ENCODE assay signal across 7 mouse cellular contexts in the genomic region with DNA sequence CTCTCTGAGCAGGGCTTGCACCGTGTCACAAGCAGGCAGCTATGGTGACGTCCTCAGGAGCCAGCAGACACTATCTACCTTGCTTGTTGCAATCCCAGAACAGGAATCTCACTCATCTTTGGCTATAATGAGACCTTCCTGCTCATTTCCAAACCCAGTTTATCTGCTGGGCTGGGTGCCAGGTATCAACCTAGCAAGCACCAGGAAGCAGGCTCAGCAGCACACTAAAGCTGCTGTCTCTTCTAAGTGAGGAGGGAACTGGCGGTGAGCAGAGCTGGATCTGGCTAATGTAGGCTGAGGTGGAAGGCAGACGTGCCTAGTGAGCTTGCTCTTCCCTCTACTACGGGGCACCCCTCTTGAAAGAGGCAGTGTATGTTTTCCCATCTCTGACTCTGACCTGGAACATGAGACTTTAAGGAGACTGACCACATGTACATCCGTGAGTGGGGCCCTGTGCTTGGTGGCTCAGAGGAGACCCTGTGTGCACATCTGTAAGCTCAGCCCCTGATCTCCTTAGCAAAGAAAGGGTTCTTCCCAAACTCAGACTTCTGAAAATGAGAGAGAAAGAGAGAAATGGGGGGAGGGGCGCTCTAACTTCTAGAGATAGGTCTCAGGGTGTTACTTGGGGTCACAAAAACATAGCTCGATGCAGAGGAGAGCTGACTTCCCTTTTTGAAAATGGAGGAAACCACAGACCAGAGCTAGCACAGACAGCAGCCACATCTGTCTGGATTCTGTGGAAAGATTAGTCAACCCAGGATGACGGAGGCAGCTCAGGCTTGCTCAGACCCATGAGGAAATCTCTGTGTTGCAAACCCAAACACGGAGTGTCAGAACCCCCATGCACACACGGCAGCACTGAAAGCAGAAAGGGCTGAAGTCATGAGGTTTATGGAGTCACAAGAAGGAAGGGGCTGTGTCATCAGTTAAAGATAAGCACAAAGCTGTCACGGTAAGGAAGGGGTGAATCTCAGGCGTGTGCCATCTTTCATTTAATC.
DNase-seq lines count a peak whose midpoint lies in the region; ATAC-seq and TF ChIP-seq lines count a peak whose summit lies in the region.

No protein-coding gene starts in this region.

- intact Hi-C loops in left cerebral cortex, postnatal 4 days (cut with DNase I) = no loop called here

- peaks cover 8% of the 10 kb centered on the region for H3K4me1 ChIP-seq in bone marrow, adult 2 months (ENCODE audit: control insufficient read depth, insufficient read depth, low read length)
- H3K4me1 ChIP-seq in hindbrain, embryonic 16.5 days (ENCODE audit: control insufficient read depth, insufficient read depth, low read depth, low read length) = no peaks in the 10 kb centered on the region; the same call in 1 of the 2 replicates
- no peaks in the 10 kb centered on the region for H3K4me1 ChIP-seq in midbrain, embryonic 14.5 days (ENCODE audit: control insufficient read depth, insufficient read depth, low read length)

- no peak overlapping the region for H3K4me3 ChIP-seq in bone marrow, adult 2 months (replicated peaks; ENCODE audit: control insufficient read depth, low read depth, low read length)
- H3K4me3 ChIP-seq in hindbrain, embryonic 16.5 days (ENCODE audit: low read length) = no peak overlapping the region
- H3K4me3 ChIP-seq in midbrain, embryonic 14.5 days (replicated peaks; ENCODE audit: low read depth, low read length) = no peak overlapping the region

- H3K36me3 ChIP-seq in hindbrain, embryonic 16.5 days (ENCODE audit: control insufficient read depth, insufficient read depth, low read length) = no peaks in the 10 kb centered on the region
- no peaks in the 10 kb centered on the region for H3K36me3 ChIP-seq in midbrain, embryonic 14.5 days (ENCODE audit: control insufficient read depth, insufficient read depth, low read length)

- no peak for TF ChIP-seq CTCF in bone marrow, adult 2 months (IDR thresholded peaks at IDR 0.05; ENCODE audit: control insufficient read depth, insufficient read depth, low read length)

- WGBS in bone marrow, adult 2 months = 10% methylated on average over 13 of the region's 13 CpGs
- WGBS in hindbrain, embryonic 16.5 days = 78% methylated on average over 13 of the region's 13 CpGs
- 87% methylated on average over 13 of the region's 13 CpGs for WGBS in midbrain, embryonic 14.5 days

- no peak for ATAC-seq in hindbrain, embryonic 16.5 days
- no peak for ATAC-seq in midbrain, embryonic 14.5 days (ENCODE audit: low FRiP score, low TSS enrichment)

- DNase-seq in left cerebral cortex, adult 11 months (ENCODE audit: low spot score) = peak; percentile 29
- DNase-seq in left cerebral cortex, postnatal 4 days = no peak
- peak; percentile 97 for DNase-seq in induced T-regulatory cell, adult 2 months (ENCODE audit: low read depth)
- DNase-seq in natural killer cell, adult 2 months (ENCODE audit: low spot score in 2 of 2) = peak; percentile 69 to 81
- no peak for DNase-seq in midbrain, embryonic 14.5 days

- H3K27ac ChIP-seq in bone marrow, adult 2 months (ENCODE audit: control insufficient read depth, insufficient read depth, low read depth, low read length, poor library complexity) = peak overlapping the region; percentile 53
- H3K27ac ChIP-seq in hindbrain, embryonic 16.5 days (ENCODE audit: low read depth, low read length) = no peak overlapping the region
- no peak overlapping the region for H3K27ac ChIP-seq in midbrain, embryonic 14.5 days (replicated peaks; ENCODE audit: low read depth, low read length)

- H3K9me3 ChIP-seq in hindbrain, embryonic 16.5 days (ENCODE audit: control insufficient read depth, low read length) = no peaks in the 10 kb centered on the region
- no peaks in the 10 kb centered on the region for H3K9me3 ChIP-seq in midbrain, embryonic 14.5 days (ENCODE audit: control insufficient read depth, low read length)

- no peaks in the 10 kb centered on the region for H3K27me3 ChIP-seq in hindbrain, embryonic 16.5 days (replicated peaks; ENCODE audit: control insufficient read depth, insufficient read depth, low read length)
- no peaks in the 10 kb centered on the region for H3K27me3 ChIP-seq in midbrain, embryonic 14.5 days (ENCODE audit: control insufficient read depth, insufficient read depth, low read length)

- no peak overlapping the region for H3K9ac ChIP-seq in hindbrain, embryonic 16.5 days (ENCODE audit: low read depth, low read length)
- no peak overlapping the region for H3K9ac ChIP-seq in midbrain, embryonic 14.5 days (replicated peaks; ENCODE audit: low read length)

- no peak overlapping the region for H3K4me2 ChIP-seq in hindbrain, embryonic 16.5 days (ENCODE audit: low read length)
- H3K4me2 ChIP-seq in midbrain, embryonic 14.5 days (ENCODE audit: low read length) = no peak overlapping the region

- no peak for TF ChIP-seq POLR2A in bone marrow, adult 2 months (IDR thresholded peaks at IDR 0.05; ENCODE audit: borderline replicate concordance, control insufficient read depth, low read depth, low read length)

Comparison
In these comparisons a context has a peak if more than half of its experiments do, and no peak if none do; other contexts are left out.
1. DNase-seq: peak in left cerebral cortex, adult 11 months (single experiment), induced T-regulatory cell, adult 2 months (single experiment) and natural killer cell, adult 2 months (2 of 2); none in left cerebral cortex, postnatal 4 days (single experiment) and midbrain, embryonic 14.5 days (single experiment).